Mouse (Mus musculus): ENCODE measurements around the gene Mmrn1. TPM values are rescaled to one million over a fixed set of nuclear protein-coding genes. Genes with fewer than 3 reads are reported as not detected.

Gene Mmrn1
- polyA plus RNA-seq, 1 experiment = 2.9 TPM

DNA sequence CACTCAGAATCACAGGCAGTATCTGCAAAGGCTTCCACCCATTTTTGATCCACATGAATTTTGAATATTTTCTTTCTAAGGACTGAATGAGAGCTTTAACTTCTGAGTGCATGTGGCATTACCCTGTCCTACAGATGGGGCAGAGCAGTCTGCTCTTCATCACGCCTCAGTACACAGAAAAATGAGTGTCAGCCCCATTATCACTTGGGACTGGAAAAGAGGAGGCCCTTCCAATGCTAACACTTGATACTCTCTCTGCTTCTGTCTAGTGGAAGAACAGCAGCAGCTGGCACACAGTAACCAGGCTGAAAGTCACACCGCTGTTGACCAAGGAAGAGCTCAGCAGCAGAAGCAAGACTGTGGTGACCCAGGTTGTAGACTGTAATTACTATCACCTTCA, 46.0 kb downstream of the Mmrn1 start:
- H3K27ac ChIP-seq (replicated peaks; ENCODE audit: low read depth, low read length) = no peak overlapping the region

GRCm38 (mm10) chr6:60978610-60979009, 53.8 kb downstream of the Mmrn1 start:
- H3K27ac ChIP-seq (replicated peaks; ENCODE audit: low read depth, low read length) = no peak overlapping the region
- H3K4me1 ChIP-seq (ENCODE audit: control insufficient read depth, insufficient read depth, insufficient read length, low read length) = no peaks in the 10 kb centered on the region
- no peak overlapping the region for H3K4me3 ChIP-seq (ENCODE audit: insufficient read depth, low read depth, low read length)

More for the DNA sequence above, 46.0 kb downstream of the Mmrn1 start:
- no peak overlapping the region for H3K4me3 ChIP-seq (ENCODE audit: insufficient read depth, low read depth, low read length)
- no peaks in the 10 kb centered on the region for H3K4me1 ChIP-seq (ENCODE audit: control insufficient read depth, insufficient read depth, insufficient read length, low read length)

DNA sequence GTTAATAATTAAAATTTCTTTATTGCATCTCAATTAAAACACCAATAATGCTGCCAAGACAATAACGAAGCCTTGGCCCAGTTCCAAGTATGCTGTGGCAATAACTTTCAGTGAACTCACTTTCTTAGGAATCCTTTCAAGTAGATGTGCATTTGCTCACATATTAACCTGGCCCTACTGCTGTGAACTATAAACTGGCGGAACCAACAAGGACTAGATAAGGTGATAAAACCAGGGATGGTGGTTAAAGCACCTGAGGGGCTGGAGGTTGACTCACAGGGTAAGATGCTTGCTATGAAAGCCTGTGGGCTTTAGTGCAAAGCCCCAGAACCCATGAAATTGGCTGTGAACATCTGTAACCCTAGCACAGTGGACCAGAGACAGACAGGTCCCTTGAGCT, 54.3 kb downstream of the Mmrn1 start:
- H3K4me1 ChIP-seq (ENCODE audit: control insufficient read depth, insufficient read depth, insufficient read length, low read length) = no peaks in the 10 kb centered on the region
- no peak overlapping the region for H3K4me3 ChIP-seq (ENCODE audit: insufficient read depth, low read depth, low read length)

DNA sequence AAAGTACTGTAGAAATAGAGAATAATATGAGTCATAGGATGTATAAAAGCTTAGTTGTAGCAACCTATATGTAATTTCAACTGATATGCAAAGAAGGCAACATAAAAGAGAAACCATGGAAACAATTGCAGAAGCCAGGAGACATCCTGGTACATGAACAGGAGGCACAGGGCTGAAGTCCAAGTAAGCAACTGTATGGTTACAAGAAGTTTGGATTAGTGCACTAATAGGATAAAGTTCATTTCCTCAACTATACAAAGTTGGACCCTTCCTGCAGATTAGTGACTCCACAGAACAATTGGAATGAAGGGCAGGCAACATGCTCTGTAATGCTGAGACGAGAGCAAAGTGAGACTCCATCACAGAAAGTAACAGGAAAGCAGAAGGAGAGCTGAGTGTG, 59.6 kb downstream of the Mmrn1 start:
- Histone ChIP-seq H3K27ac (replicated peaks; ENCODE audit: low read depth, low read length) (no peak overlapping the region), H3K4me3 (ENCODE audit: insufficient read depth, low read depth, low read length) (no peak overlapping the region), H3K4me1 (ENCODE audit: control insufficient read depth, insufficient read depth, insufficient read length, low read length) (no peaks in the 10 kb centered on the region)

More for the DNA sequence above, 54.3 kb downstream of the Mmrn1 start:
- no peak overlapping the region for H3K27ac ChIP-seq (replicated peaks; ENCODE audit: low read depth, low read length)

GRCm38 (mm10) chr6:60985919-60986318, 61.1 kb downstream of the Mmrn1 start:
- Histone ChIP-seq H3K27ac (replicated peaks; ENCODE audit: low read depth, low read length) (no peak overlapping the region), H3K4me1 (ENCODE audit: control insufficient read depth, insufficient read depth, insufficient read length, low read length) (no peaks in the 10 kb centered on the region), H3K4me3 (ENCODE audit: insufficient read depth, low read depth, low read length) (no peak overlapping the region)

- no peak overlapping the region for H3K4me3 ChIP-seq (ENCODE audit: insufficient read depth, low read depth, low read length)
- no peaks in the 10 kb centered on the region for H3K4me1 ChIP-seq (ENCODE audit: control insufficient read depth, insufficient read depth, insufficient read length, low read length)
- no peak overlapping the region for H3K27ac ChIP-seq (replicated peaks; ENCODE audit: low read depth, low read length)
Measured at GRCm38 (mm10) chr6:60986914-60987313, 62.1 kb downstream of the Mmrn1 start.

- no peak overlapping the region for H3K27ac ChIP-seq (replicated peaks; ENCODE audit: low read depth, low read length)
- no peaks in the 10 kb centered on the region for H3K4me1 ChIP-seq (ENCODE audit: control insufficient read depth, insufficient read depth, insufficient read length, low read length)
- H3K4me3 ChIP-seq (ENCODE audit: insufficient read depth, low read depth, low read length) = no peak overlapping the region
Measured at GRCm38 (mm10) chr6:60987804-60988203, 63.0 kb downstream of the Mmrn1 start.

DNA sequence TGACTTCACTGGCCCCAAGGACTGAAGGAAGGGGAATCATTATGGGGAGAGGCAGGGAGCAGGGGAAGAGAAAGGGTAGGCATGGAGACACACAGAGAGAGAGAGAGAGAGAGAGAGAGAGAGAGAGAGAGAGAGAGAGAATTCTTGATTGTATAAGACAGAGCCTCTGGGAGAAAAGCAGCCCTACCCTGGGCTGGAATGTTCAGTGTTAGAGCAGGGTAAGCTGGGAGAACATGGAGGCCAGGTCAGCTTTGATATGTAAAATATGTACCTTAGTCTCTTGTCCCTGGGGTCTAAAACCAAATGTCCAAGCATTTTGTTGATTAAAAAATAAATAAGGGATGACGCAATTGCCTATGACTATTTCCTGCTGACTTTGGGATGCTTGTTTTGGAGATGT, 67.6 kb downstream of the Mmrn1 start:
- no peaks in the 10 kb centered on the region for H3K4me1 ChIP-seq (ENCODE audit: control insufficient read depth, insufficient read depth, insufficient read length, low read length)

DNA sequence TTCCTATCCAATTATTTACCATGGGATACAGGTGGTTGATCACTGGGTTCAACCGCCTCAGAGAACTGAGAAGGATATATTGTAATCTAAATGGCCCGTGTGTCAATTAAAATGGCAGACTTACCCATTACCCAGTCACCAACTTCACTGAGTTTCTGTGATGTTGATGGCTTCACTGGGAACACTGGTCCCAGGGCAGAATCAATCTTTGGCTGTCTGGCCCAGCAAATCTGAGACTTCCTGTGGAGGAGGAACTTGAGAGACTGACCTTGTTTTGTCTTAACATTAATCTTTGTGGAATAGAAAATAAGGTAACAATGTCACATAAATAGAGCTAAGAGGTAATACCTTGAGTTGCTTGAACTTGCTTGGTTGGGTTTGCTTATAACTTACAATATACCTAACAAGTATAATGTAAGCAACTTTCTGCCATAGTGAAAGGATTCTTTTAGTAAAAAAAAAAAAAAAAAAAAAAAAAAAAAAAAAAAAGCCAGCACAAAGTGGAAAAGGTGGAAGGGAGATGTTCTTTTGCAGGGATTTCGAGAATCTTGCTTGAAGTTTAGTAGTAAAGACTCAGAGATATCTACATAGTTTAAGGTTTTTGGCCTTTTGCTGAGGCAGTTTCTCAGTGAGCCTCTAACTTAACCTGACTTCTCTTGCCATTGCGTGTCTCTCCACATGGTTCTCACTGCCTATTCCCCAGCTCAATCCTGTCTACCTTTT, 68.8 kb downstream of the Mmrn1 start:
- no peak overlapping the region for H3K4me3 ChIP-seq (ENCODE audit: insufficient read depth, low read depth, low read length)
- no peaks in the 10 kb centered on the region for H3K4me1 ChIP-seq (ENCODE audit: control insufficient read depth, insufficient read depth, insufficient read length, low read length)
- H3K27ac ChIP-seq (replicated peaks; ENCODE audit: low read depth, low read length) = no peak overlapping the region

More for the DNA sequence above, 67.6 kb downstream of the Mmrn1 start:
- Histone ChIP-seq H3K4me3 (ENCODE audit: insufficient read depth, low read depth, low read length) (no peak overlapping the region), H3K27ac (replicated peaks; ENCODE audit: low read depth, low read length) (no peak overlapping the region)

GRCm38 (mm10) chr6:60994114-60994513, 69.3 kb downstream of the Mmrn1 start:
- no peak overlapping the region for H3K4me3 ChIP-seq (ENCODE audit: insufficient read depth, low read depth, low read length)
- H3K4me1 ChIP-seq (ENCODE audit: control insufficient read depth, insufficient read depth, insufficient read length, low read length) = no peaks in the 10 kb centered on the region
- no peak overlapping the region for H3K27ac ChIP-seq (replicated peaks; ENCODE audit: low read depth, low read length)

GRCm38 (mm10) chr6:60994521-60994920, 69.7 kb downstream of the Mmrn1 start:
- Histone ChIP-seq H3K4me1 (ENCODE audit: control insufficient read depth, insufficient read depth, insufficient read length, low read length) (no peaks in the 10 kb centered on the region), H3K4me3 (ENCODE audit: insufficient read depth, low read depth, low read length) (no peak overlapping the region), H3K27ac (replicated peaks; ENCODE audit: low read depth, low read length) (no peak overlapping the region)

DNA sequence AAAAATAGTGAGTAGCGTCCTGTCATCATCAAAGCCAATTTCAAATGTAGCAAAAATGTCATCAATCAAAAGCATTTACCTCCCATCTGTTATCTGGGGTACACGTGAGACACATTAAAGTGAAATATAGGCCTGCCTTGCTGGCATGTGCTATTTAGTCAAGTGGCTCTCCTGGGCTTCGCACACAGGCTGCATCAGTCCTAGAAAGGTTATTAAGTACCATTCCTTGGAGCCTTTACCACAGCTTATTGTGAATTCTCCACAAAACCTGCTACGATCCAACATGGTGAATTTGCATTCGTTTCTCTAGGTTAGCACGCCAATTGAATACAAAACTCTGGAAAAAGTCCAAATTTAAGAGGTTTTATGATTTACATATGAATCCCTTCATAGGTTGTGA, 70.8 kb downstream of the Mmrn1 start:
- no peaks in the 10 kb centered on the region for H3K4me1 ChIP-seq (ENCODE audit: control insufficient read depth, insufficient read depth, insufficient read length, low read length)
- H3K4me3 ChIP-seq (ENCODE audit: insufficient read depth, low read depth, low read length) = no peak overlapping the region
- H3K27ac ChIP-seq (replicated peaks; ENCODE audit: low read depth, low read length) = no peak overlapping the region

DNA sequence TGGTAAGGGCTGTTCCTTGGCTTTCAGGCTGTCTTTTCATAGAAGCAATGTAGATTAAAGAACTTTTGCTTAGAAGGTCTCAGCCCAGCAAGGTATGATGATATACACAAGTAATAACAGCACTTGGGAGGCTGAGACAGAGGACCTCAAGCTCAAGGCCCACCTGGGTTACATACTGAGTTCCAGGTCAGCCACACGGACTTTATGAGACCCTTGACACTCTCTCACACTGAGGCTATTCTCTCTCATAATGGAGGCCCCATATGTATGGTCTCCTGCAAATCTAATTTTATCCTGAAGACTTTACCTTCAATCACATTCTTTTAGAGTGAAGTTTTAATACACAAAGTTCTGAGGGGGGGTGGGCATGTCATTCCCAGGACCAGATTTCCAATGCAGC, 71.6 kb downstream of the Mmrn1 start:
- no peaks in the 10 kb centered on the region for H3K4me1 ChIP-seq (ENCODE audit: control insufficient read depth, insufficient read depth, insufficient read length, low read length)
- no peak overlapping the region for H3K27ac ChIP-seq (replicated peaks; ENCODE audit: low read depth, low read length)
- H3K4me3 ChIP-seq (ENCODE audit: insufficient read depth, low read depth, low read length) = no peak overlapping the region

DNA sequence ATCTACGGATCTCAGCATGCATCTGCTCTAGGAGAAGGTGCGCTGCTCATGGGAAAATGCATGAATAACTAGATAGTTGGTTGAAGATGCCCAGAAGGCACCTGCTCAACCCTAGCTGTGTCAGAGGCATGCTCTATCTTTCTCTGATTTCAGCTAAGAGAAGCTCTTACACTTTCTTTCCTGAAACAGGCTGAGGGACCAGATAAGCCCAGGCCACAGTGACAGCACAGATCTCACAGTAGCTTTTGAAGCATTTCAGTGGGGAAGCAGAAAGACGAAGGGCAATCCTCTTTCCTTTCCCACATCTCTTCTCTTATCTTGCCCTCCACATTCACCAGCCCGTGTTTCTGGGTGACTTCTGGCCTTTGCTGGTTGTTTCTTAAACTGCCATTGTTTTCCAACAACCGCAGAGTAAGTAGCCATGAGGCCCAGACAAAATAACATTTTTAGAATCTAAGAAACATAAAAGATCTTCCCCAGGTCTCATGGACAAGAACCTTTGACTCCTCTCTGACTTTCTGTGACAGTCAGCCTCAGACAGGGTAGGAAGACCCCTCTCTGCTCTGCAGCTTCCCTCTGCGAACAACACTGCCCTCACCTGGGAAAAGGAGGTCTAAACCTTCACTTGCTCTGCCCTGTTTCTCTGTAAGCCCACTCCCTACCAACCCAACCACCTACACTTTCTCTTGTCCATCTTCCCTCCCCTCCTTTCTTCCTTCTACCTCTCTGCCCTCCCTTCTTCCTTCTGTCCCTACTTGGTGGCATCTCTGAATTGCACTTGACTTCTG, 76.4 kb downstream of the Mmrn1 start:
- no peak overlapping the region for H3K4me3 ChIP-seq (ENCODE audit: insufficient read depth, low read depth, low read length)
- H3K27ac ChIP-seq (replicated peaks; ENCODE audit: low read depth, low read length) = no peak overlapping the region
- H3K4me1 ChIP-seq (ENCODE audit: control insufficient read depth, insufficient read depth, insufficient read length, low read length) = no peaks in the 10 kb centered on the region

DNA sequence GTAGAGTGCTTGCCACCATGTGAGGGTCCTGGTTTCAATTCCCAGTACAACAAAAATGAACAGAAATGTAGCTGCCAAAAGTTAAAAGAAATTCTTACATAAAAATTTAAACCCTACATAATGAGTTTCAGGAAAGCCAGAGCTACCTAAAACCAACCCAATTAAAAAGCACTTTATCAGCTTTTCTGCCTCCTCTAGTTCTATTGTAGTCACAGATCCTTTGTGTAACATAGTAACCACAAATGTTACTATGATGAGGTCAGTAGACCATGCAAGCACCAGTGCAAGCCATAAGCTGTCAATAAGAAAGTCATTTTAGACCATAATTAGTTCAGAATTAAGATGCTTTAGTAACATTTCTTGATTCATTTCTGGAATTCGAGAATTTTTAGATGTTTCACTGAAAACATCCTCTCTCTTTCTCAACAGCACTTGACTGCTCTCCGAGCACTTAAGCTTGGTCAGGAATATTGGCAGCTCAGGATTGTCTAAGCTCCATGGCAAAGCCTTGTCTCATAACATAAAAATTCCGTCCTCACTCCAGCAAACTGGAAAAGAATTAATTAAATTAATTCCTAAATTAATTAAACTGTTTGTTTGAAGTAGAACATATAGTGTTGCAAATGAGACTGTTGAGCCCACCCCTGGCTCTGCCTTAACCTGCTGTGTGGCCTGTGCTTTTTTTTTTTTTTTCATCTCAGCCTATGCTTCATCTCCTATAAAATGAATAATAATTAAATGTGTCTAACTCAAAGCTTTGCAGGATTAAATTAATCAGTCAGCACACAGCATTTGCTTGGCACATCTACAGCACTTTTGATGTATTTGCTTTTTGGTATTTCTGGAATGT, 79.4 kb downstream of the Mmrn1 start:
- no peak overlapping the region for H3K4me3 ChIP-seq (ENCODE audit: insufficient read depth, low read depth, low read length)
- H3K4me1 ChIP-seq (ENCODE audit: control insufficient read depth, insufficient read depth, insufficient read length, low read length) = no peaks in the 10 kb centered on the region
- no peak overlapping the region for H3K27ac ChIP-seq (replicated peaks; ENCODE audit: low read depth, low read length)
